18 mouse cellular contexts compared by ENCODE assay signal in genomic region chr8:121732334-121732665, GRCm38 (mm10). TPM values are rescaled to one million over a fixed set of nuclear protein-coding genes. Genes with fewer than 3 reads are reported as not detected.
A peak's percentile ranks its signal among the peaks of the same experiment; 100 is the strongest.
DNase-seq lines count a peak whose midpoint lies in the region; ATAC-seq and TF ChIP-seq lines count a peak whose summit lies in the region.
"Had no signal": no experiment of that assay in that cellular context is flagged by ENCODE, and none has a peak within 500 bp of the region (broad histone marks: within the 10 kb centered on the region; RNA-seq: fewer than 3 reads in every experiment).

No protein-coding gene starts in this region.

- peaks cover 70% of the 10 kb centered on the region for H3K27me3 ChIP-seq in hindbrain, embryonic 10.5 days (ENCODE audit: insufficient read depth, poor library complexity, severe bottlenecking)
- peaks cover 70% of the 10 kb centered on the region for H3K27me3 ChIP-seq in midbrain, embryonic 12.5 days

- peaks cover 3% of the 10 kb centered on the region; the same call in 1 of the 2 replicates for H3K9me3 ChIP-seq in hindbrain, embryonic 10.5 days
- no peaks in the 10 kb centered on the region for H3K9me3 ChIP-seq in midbrain, embryonic 12.5 days
- H3K9me3 ChIP-seq: liver, embryonic 12.5 days had no signal

- H3K27ac ChIP-seq in left cerebral cortex, adult 2 months, result peak overlapping the region; percentile 96
- no peak overlapping the region for H3K27ac ChIP-seq in hindbrain, embryonic 10.5 days
- no peak overlapping the region for H3K27ac ChIP-seq in midbrain, embryonic 12.5 days (replicated peaks)
- peak overlapping the region; percentile 80 for H3K27ac ChIP-seq in olfactory bulb, adult 2 months (ENCODE audit: insufficient read depth, low read depth, low read length)
- H3K27ac ChIP-seq: heart, adult 2 months; kidney, postnatal 0 days; liver, embryonic 12.5 days had no signal

- no peak for ATAC-seq in midbrain, embryonic 12.5 days (ENCODE audit: low FRiP score, low read depth)
- ATAC-seq: liver, embryonic 12.5 days had no signal

- peaks cover 29% of the 10 kb centered on the region for H3K4me1 ChIP-seq in hindbrain, embryonic 10.5 days (replicated peaks)
- H3K4me1 ChIP-seq in midbrain, embryonic 12.5 days, result peaks cover 18% of the 10 kb centered on the region
- peaks cover 38% of the 10 kb centered on the region for H3K4me1 ChIP-seq in olfactory bulb, adult 2 months (ENCODE audit: control insufficient read depth, insufficient read depth, low read length)
- H3K4me1 ChIP-seq: liver, embryonic 12.5 days had no signal

- intact Hi-C loops in left cerebral cortex, adult 2 months (cut with DNase I), result loop anchor here (5.0 kb wide), 2 partner anchors 35 to 80 kb away; no protein-coding TSS in a partner anchor

- H3K36me3 ChIP-seq in hindbrain, embryonic 10.5 days, result no peaks in the 10 kb centered on the region
- H3K36me3 ChIP-seq in midbrain, embryonic 12.5 days, result no peaks in the 10 kb centered on the region
- H3K36me3 ChIP-seq: G1E; liver, embryonic 12.5 days had no signal

- 58% methylated on average over 4 of the region's 4 CpGs for whole genome bisulfite sequencing in hindbrain, embryonic 10.5 days
- WGBS in midbrain, embryonic 12.5 days, result 52% methylated on average over 4 of the region's 4 CpGs
- 31% methylated on average over 4 of the region's 4 CpGs for WGBS in olfactory bulb, adult 2 months

- peak overlapping the region; percentile 71; the same call in 1 of the 2 replicates for H3K9ac ChIP-seq in midbrain, embryonic 12.5 days (replicated peaks)
- H3K9ac ChIP-seq: liver, embryonic 12.5 days had no signal

- H3K4me2 ChIP-seq in midbrain, embryonic 12.5 days (replicated peaks), result peak overlapping the region; percentile 78
- H3K4me2 ChIP-seq: liver, embryonic 12.5 days had no signal

- TF ChIP-seq POLR2A in olfactory bulb, adult 2 months (IDR thresholded peaks at IDR 0.05; ENCODE audit: insufficient read depth, low read depth, low read length), result no peak

- peak overlapping the region; percentile 78 for H3K4me3 ChIP-seq in left cerebral cortex, adult 2 months
- peak overlapping the region; percentile 61; the same call in 1 of the 2 replicates for H3K4me3 ChIP-seq in hindbrain, embryonic 10.5 days
- peak overlapping the region; percentile 62 for H3K4me3 ChIP-seq in midbrain, embryonic 12.5 days
- H3K4me3 ChIP-seq in olfactory bulb, adult 2 months (ENCODE audit: insufficient read depth, low read depth, low read length), result peak overlapping the region; percentile 97
- H3K4me3 ChIP-seq: heart, adult 2 months; liver, embryonic 12.5 days had no signal

- no peak for TF ChIP-seq CTCF in left cerebral cortex, adult 2 months (IDR thresholded peaks at IDR 0.05)
- no peak for TF ChIP-seq CTCF in olfactory bulb, adult 2 months (IDR thresholded peaks at IDR 0.05; ENCODE audit: insufficient read depth, low read depth, low read length)

- DNase-seq in left cerebral cortex, adult 2 months (ENCODE audit: extremely low spot score in 1 of 2, low spot score in 2 of 2), result no peak
- no peak for DNase-seq in left cerebral cortex, adult 9 months (ENCODE audit: low spot score in 2 of 2)
- DNase-seq in hindbrain, embryonic 10.5 days (ENCODE audit: low spot score), result no peak
- DNase-seq in spleen, postnatal 4 days (ENCODE audit: low spot score in 2 of 2), result no peak
- DNase-seq in right cerebral cortex, adult 18-20 months, result no peak
- no peak for DNase-seq in adrenal gland, adult 18-20 months (ENCODE audit: low spot score in 2 of 2)
- DNase-seq: adrenal gland, postnatal 25 days; B cell, adult 2 months; heart, adult 2 months; heart, postnatal 4 days; lung, postnatal 10 days; thymus, adult 18-20 months had no signal

RNA-seq across cellular contexts. Expression of gene Jph3, which starts 2.9 kb away (rescaled TPM):
- total RNA-seq in left cerebral cortex, adult 2 months (2021), result 100 to 1,000 TPM; 285 to 297 TPM
- polyA plus RNA-seq in hindbrain, embryonic 10.5 days (2016; fragmentation: Nextera tagmentation; extraction: Ambion mirVana), result 10.1 and 22.4 TPM in 2 replicates
- 35.8 and 39.1 TPM in 2 replicates for polyA plus RNA-seq in midbrain, embryonic 12.5 days (2016; fragmentation: Nextera tagmentation; extraction: Ambion mirVana)
- polyA plus RNA-seq in olfactory bulb, adult 2 months (2012; ENCODE audit: insufficient read depth, insufficient read length, low replicate concordance, missing spikeins), result 104 TPM in 1 of 2 replicates, not detected in the other
- total RNA-seq in adrenal gland, adult 18-20 months (2021), result 1 to 10 TPM; 2.3 to 3.3 TPM
- total RNA-seq: common myeloid progenitor, adult 5-6 weeks had no signal
- polyA plus RNA-seq: G1E had no signal

Comparison
In these comparisons a context has a peak if more than half of its experiments do, and no peak if none do; other contexts are left out.
1. H3K27ac ChIP-seq: peak in left cerebral cortex, adult 2 months (single experiment) and olfactory bulb, adult 2 months (single experiment); none in hindbrain, embryonic 10.5 days (single experiment) and midbrain, embryonic 12.5 days (single experiment).
2. Peak in every context shown above with its lines, with median percentiles within 50 percentile points of each other: H3K4me3 ChIP-seq.